Mouse (Mus musculus) thymus, postnatal 25 days (tissue): Measurements from ENCODE around the gene Mad2l2.
A peak's percentile ranks its signal among the peaks of the same experiment; 100 is the strongest.
"Not testable (repeated sequence)": the region's sequence is repeated elsewhere in the genome, so short reads cannot be mapped to it uniquely, and the experiment has no call there.

Source experiments
- DNase-seq: peaks from one replicate; pipeline ENCODE4 v3.0.0; 2022

The Mad2l2 gene

DNA sequence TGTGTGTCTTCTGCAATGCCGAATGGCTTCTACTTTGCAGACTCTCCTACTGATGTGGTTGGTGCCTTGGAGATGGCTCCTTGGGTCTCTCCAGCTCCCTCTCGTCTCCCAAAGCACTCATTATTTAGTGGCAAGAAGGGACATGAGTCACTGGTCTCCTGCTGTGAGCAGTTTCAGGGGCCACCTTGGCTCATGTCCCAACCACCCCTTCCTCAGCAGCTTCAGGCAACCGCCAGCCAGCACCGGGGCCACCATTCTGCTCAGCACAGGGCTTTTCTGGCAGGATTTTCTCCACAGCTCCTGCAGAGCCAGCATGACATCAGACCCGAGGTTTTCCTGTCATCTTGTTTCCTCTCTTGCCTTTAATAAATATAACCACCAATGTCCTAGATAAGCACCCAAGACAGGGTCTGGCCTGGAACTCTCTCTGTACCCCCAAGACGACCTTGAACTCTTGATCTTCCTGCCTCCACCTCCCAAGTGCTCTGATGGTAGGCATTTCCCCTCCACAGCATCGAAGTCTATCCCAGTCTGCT is 21.6 kb upstream of the Mad2l2 start:
- no peak for DNase-seq

DNA sequence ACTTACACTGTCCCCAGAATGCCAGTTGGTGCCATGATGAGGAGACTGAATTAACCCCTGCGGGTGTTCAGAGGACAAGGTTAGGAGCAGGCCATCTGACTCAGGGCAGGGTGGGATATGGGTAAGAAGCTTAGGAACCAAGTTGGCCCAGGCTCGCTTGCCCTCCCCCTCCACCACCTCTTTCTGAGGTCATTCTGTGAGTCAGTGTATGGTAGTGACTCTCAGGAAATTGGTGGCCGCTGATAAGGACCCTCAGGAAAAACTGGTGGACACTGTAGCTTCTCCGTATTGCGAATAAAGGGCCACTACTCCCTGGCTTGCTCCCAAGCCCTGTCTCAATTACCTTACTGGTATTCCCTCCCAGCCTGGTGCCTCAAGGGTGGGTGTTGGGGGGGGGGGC is 21.0 kb upstream of the Mad2l2 start:
- DNase-seq, result no peak

DNA sequence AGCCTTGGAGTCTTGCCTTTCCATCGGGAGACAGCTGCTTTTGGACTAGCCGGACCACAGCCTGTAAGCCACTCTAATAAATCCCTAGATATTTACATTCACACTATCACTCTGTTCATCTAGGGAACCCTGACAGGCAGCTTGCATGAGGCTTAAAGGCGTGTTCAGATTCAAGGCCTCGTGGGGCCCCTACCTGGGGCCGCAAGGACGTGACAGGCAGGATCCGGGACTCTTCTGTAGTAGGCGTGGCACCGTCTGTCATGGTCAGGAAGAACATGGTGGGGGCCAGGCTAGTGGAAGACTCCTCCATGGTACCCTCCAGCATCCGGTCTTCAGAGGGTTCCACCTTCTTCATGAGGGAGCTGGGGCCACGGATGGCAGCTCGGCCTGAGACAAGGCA is 17.7 kb upstream of the Mad2l2 start:
- DNase-seq, result no peak

DNA sequence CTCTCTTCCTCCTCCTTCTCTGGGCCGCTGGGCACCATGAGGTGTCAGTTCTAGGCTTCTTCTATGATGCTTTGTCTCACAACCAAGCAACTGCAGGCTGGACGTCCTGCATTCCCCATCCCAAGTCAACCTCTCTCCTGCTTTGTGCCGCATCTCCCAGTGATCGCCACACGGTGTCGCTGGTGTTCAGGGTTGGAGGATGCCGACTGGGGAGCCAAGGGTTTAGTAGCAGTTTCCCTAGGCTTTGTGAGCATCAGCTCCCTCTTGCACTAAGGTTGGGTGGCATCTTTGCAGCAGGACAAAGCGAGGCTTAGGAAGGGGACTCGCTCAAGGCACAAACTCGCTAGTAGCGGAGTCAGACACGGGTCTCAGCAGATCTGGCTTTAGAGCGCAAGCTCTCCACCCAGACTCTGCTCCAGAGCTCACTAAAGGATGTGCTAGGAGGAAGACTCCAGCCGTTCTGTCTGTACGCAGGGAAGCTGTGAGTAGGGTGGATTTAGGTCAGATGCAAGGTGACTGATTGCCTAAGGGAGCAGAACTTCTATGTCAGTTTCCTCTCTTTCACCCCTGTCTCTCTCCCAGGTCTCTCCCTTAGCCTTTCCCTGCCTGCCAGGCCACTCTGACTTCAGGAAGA is 15.3 kb upstream of the Mad2l2 start:
- DNase-seq, result peak; percentile 87

DNA sequence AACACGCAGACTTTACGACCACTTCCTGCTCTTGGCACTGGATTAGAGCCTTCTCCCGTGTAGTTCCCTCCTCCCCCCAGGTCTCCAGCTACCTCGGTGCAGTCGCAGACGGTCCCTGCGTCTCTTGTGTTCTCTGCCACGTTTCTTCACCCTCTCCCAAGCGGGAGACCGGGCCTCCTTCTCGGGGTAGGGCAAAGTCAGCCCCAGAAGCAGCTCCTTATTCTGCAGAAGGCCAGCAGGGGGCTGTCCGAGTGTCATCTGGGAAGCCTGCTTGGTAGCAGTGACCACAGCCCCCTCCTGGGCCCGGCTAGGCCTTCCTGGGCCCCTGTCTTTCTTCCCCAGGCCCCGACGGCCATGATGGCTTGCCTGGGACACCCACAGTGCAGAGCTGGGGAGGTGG is 14.7 kb upstream of the Mad2l2 start:
- DNase-seq, result peak; percentile 54

DNA sequence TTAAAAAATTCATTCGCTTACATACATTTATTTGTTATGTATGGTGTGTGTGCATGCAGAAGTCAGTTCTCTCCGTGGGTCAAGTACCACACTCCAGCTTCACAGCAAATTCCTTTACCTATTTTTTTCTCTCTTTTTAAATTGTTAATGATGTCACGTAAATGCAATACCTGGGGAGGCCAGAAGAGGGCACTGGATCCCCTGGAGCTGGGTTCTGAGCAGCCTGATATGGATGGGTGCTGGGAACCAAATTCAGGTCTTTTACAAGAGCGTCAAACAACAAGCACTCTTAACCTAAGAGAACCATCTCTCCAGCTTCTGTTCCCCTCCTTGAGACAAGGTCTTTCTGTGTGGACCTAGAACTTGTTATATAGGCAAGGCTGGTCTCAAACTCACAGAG is 13.5 kb upstream of the Mad2l2 start:
- no peak for DNase-seq

DNA sequence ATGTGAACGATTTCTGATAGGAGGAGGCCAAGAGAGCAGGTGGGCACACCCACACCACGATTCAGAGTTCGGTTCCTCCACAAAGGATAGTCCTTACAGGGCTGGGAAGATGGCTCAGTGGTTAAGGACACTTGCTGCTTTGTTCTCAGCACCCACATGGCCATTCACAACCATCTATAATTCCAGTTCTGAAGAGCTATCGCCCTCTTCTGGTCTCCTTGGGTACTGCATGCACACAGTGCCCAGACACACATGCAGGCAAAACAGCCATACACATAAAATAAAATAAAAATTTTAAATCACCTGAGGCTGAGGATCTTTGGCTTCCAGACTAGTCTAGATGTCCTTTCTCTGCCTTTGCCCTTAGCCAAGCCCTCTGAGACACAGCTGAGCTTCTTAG is 12.8 kb upstream of the Mad2l2 start:
- DNase-seq, result no peak

DNA sequence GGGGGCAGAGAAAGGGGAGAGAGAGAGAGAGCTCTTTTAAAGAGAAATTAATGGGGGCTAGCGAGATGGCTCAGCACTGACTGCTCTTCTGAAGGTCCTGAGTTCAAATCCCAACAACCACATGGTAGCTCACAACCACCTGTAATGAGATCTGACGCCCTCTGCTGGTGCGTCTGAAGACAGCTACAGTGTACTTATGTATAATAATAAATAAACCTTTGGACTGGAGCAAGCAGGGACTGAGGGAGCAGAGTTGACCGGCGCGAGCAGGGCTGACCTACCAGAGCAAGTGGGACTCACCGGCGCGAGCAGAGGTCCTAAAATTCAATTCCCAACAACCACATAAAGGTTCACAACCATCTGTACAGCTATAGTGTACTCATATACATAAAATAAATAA is 10.6 kb upstream of the Mad2l2 start:
- DNase-seq, result not testable (repeated sequence)

DNA sequence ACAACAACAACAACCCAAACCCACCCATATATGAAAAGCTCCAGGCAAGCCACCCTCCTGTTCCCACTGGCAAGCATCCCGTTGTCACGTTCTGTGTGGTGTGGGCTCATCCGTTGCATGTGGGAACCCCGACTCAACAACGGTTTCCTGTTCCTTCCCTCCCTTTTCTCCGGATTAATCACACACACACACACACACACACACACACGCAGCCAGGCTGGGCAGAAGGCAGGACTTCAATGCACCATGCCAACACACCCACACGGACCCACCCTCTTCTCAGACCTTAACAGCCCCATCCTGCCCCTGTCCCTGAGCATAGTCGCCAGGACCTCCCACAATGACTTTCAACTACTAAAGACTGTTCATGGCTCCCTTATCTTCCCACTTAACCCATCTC is 9.6 kb upstream of the Mad2l2 start:
- no peak for DNase-seq

DNA sequence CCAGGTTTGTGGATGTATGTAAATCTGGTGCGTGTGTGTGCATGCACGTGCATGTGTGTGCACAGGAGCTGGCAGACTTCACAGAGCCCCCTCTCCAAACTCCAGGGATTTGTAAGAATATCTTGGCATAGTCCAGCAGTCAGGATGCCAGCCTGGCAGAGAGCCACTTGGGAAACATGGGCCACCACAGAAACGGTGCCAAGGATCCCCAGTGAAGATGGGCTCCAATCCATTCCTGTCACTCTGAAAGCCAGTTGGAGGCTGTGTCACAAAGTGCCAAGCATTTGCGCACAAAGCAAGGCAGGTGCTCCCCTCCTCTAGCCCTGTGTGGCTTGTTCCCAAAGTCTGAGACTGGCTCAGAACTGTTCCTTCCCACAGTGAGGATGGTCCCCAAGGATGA is 8.8 kb upstream of the Mad2l2 start:
- no peak for DNase-seq

DNA sequence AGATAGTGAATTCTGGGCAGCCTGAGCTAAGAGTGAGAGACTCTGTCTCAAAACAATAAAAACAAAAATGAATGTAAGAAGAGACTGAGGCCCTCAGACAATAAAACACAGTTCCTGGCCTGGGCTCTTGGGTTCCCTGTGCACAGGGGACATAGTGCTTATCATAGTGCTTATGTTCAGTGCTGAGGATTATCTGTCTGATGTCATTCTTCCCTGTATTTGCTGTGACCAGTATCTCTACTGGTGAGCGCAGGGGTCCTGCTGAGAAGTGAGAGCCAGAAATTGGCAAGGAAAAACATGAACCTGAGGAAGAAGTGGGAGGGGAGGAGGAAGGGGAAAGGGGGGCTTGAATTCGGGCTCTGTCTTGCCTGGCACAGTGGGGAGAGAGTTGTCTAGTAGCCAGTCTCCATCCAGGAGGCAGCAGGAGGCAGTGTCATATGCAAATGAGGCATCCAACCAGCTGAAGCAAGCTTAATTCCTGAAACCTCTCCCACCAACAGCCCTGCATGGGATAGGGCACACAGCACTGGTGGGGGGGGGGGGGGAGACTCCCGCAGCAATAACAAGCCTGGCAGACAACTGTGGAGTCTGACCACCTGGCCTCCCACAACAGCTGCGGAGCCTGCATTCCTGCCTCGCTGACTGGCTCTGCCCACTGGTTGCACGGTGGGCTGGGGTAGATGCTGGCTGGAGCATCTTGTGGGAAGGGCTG is 8.0 kb upstream of the Mad2l2 start:
- no peak for DNase-seq

DNA sequence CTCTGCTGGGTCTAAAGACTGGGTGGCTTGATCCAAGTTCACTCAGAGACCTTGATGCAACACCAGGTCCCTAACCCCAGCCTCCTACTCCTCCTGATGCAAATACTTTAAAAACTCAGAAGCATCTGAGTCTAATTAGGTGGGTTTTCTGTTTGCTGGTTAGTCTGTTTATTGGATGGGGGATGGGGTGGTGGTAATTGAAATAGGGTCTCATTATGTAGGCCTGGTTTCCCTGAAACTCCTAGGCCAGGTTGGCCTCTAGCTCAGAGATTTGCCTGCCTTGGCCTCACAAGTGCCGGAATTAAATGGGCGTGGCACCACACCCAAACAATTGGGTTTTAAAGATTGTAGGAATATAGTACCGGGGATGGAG is 7.5 kb upstream of the Mad2l2 start:
- no peak for DNase-seq

DNA sequence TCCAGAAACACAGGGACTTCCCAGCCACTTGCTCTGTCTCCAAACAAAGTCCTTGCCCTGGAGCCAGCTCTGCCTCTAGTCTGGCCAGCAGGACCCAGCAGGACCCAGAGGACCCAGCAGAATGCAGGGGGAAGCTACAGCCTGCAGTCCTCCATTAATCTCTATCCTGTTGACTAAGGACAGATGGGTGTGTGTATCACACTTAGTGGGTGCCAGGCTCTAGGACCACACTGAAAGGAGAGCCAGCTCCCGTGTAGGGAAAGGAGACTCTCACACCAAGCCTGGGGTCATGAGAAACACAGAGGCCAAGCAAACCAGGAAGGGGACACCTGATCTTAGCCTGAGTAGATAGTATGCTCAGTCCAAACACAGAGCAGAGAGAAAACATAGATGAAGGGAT is 1.9 kb upstream of the Mad2l2 start:
- no peak for DNase-seq

DNA sequence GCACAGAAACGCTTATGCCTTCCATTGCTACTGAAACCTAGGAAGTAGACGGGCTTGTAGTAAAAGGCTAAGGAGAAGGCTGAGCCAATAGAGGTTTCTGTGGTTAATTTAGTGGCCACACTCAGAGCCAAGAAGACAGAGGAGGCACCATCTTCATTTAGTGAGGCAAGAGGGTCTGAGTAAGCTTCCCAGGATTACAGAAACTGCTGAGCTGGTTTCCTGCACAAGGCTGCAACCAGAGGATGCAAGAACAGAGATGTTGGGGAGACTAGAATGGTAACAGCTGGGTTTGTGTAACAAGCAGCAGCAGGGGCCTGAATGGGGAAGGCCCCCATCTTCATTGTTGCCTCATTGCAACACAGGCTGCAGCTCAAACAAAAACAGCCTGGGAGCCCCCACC is 1.5 kb upstream of the Mad2l2 start:
- DNase-seq, result no peak

DNA sequence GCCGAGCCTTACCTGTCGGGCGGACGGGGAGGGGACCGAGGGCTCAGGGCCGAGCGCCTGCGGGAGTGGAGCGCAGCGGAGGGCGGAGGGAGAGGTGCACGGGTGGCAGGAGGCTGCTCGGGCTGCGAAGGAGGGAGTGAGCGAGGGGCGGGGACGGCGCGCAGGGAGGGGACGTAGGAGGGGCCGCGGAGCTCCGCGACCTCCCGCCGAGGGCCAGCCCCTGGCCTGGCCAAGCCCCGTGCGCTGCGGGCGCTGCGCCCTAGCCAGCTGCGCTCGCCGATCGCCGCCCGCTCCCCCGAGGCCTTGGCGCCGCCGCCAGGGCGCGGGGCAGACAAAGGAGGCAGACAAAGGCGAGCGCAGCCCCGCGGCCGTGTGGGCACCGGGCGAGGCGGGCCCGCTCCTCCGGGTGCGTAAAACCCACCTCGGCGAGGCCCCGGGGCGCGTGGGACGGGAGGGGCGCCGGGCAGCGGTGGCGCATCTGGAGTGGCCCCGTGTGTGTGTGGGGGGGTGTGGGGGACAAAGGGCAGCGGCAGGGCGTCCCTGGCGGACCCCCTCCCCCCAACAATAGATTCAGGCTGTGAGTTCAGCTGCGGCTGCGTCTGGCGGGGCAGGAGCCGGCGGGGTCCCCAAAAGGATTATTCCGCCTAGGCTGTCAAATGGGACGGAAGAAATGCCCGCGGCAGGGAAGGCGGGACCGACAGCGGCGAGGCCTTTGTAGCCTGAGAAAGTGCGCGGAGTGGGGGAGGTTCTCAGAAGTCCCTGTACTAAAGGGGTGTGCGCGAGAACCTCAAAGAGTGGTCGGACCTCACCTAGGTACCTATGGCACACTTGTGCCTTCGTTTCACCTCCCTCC is 603 bp downstream of the Mad2l2 start, which contains the start of gene Draxin:
Gene Draxin, minus strand, starts transcription at position 138 of the 853 bp plus-strand sequence.
- peak; percentile 35 for DNase-seq

DNA sequence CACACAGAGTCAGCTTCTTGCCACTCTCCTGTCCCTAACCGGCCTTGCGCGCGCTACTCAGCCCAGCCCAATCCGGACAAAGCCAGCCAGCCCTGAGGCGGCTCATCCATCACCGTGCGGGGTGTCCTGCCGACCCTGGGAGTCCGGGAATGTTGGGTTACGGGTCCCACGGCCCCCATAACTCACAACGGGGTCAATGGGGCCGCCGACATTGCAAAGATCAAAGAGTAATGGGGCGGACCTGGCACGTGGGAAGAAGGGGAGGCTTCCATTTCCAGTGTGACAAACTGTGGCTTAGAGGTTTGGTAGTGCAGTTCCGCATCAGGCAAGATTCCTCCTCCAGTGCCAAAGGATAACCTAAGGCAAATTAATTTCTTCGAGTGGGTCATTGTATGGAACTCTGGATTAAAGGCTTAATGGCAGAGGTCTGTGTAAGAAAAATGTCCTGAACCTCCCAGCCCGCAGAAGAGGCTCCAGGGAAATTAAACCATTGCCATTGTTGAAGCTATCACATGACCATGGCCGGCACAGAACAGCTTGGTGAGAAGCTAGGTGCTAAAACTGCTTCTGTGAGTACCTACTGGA is 1.4 kb downstream of the Mad2l2 start:
- no peak for DNase-seq

DNA sequence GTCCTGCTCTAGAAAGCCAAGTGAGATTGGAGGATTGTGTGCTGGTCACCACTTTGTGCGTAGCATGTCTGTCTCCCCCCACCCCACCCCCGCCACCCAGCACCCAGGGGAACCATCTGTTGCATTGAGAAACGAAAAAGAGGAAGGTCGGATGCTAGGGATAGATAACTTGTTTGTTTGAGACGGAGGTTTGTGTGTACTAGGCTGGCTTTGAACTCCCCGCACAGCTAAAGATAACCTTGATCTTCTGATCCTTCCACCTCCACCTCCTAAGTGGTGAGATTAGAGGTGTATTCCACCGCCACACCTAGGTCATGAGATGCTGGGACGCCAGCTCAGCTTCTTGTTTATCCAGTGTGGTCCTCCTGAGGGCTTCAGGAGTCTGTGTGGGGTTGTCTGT is 4.8 kb downstream of the Mad2l2 start:
- DNase-seq, result no peak

DNA sequence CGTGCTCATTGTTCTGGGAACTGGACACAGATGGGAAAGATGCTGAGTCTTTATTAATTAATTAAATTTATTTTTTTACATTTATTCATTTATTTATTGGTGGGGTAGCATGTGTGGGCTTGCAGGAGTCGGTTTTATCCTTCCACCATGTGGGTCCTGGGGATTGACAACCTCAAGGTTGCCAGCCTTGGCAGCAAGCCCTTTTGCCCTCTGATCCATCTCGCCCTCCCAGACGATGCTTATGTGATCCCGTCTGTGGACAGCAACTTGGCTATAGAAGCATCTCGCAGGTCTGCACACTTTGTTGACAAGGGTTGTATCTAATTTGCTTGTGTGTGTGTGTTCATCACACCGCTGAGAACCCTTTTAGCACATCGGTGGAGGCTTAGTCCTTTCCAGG is 7.3 kb downstream of the Mad2l2 start:
- no peak for DNase-seq

DNA sequence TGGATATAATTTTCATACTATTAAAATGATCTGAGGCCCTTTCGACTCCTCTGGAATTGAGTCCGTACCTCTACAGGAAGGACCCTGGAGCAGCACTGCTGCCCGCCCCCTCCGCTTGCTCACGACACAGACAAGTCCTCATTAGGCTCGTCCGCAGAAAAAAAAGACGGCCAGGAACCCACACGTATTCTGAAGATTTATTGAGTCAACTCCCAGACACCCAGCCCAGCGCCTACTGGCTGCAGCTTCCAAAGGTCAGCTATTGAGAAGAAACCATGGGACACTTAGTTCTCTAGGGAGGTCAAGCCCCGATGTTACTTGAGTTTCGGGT is 9.5 kb downstream of the Mad2l2 start:
- DNase-seq, result no peak

DNA sequence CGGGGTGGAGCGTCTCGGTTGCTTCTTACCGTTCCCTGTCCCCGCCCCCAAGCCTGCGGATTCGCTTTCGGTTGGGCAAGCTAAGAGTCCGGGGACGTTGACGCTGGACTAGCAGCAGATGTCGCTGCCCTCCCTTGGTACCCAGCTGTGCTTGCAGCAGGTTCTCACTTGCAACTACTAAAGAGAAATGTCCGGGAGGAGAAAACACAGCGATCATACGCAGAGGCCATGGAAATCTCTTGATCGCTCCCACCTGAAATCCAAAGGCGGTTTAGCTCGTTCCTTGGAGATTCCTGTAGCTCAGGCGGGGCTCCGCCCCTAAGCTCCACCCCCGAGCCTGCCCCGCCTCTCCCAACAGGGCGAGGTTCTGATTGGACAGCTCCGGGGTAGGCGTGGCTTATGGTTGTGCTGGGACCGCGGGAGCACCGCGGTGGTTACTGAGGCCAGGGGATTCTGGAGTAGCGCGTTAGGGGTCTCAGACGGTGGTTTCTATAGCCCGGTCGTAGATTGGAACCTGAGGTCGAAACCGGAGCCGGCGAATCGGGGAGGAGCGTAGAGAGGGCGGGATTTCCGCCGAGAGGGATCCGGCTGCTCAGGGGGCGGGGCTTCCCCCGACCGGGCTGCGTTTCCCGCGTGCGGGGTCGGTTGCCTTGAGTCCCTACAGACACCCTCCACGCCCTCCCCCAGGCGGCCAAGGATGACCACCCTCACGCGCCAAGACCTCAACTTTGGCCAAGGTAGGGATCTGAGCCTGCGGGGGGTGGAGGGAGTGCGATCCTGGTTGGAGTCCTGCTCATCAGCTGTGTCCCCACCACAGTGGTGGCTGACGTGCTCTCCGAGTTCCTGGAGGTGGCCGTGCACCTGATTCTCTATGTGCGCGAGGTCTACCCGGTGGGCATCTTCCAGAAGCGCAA is 10.2 kb downstream of the Mad2l2 start:
- DNase-seq, result peak; percentile 94

DNA sequence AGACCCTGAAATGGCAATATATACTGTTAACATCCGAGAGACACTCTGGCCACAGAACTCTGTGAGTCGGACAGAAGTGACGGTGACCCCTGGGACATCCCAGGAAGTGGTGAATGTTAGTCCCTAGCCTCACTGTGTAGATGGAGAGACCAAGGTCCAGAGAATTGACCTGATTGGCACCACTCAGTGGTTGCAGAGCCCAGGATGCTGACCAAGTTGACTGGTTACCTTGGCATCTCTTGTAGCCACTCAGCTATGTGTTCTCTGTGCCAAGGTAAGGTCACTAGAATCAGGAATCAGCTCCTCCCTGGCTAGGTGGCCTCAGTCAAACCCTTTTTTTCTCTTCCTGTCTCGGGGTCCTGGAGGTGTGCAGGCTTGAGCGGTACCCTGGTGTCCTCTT is 13.5 kb downstream of the Mad2l2 start:
- no peak for DNase-seq

DNA sequence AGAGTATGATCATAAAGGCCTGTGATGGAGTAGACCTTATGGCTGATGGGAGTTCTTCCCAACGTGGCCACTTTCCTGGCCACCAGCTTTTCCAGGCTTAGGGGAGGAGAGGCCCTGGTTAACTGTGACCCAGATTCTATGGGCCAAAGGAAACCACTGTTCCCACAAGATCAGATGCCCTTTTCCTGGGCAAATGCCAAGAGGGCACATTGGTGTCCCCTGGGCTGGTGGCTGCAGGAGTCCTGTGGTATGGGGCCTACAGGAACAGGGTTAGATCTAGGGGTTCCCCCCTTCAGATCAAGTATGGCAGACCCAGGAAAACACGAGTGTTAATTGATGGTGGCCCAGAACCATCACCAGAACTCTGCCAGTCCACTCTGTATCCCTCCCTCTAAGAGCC is 17.5 kb downstream of the Mad2l2 start:
- DNase-seq, result no peak
